Mouse (Mus musculus) gastrocnemius, postnatal 14 days (tissue): ENCODE measurements around the gene Omg. TPM values are rescaled to one million over a fixed set of nuclear protein-coding genes. Genes with fewer than 3 reads are reported as not detected.

Source experiments
- total RNA-seq, 2 experiments: library from RNA; stranded (reverse); gene quantifications; 2 replicates each; pipeline ENCODE4 v1.2.3; 2021

Omg gene
- total RNA-seq, 2 experiments from 2014 or later: not detected

Other genes starting within 250 kb of the Omg start
- gene Wsb1, start 249.4 kb downstream of the Omg start, total RNA-seq: 10 to 100 TPM; 16.5 to 19.1 TPM
- not detected for gene Gm9964, start 207.2 kb downstream of the Omg start, total RNA-seq
- 10 to 100 TPM; 21.4 to 22.4 TPM for gene Nf1, start 164.4 kb downstream of the Omg start, total RNA-seq
- gene Evi2b, start 19.7 kb upstream of the Omg start, total RNA-seq: under 1 TPM; 0.24 to 0.59 TPM
- gene Evi2, start 26.5 kb upstream of the Omg start, total RNA-seq: under 1 TPM in 1 of 2 experiments, not detected in 1; 0.18 TPM
- 1 to 10 TPM; 3.3 to 4.3 TPM for gene Evi2a, start 26.5 kb upstream of the Omg start, total RNA-seq
- 1 to 10 TPM in 1 of 2 experiments, under 1 TPM in 1; 0.74 to 1.6 TPM for gene Rab11fip4, start 87.1 kb upstream of the Omg start, total RNA-seq